Mouse (Mus musculus) heart, embryonic 15.5 days (tissue): ENCODE measurements at regions not wholly inside any gene's neighbourhood (a gene's known extent, or its start where the extent isn't known, plus 50 kb on each side); places are given as distances from the start of the nearest gene placed in this dataset.

ENCODE experiments used
- ATAC-seq: fragments of 200-750 bp; cut with Nextera tagmentation; replicated peaks from 2 replicates; pipeline ENCODE4 v1.8.0; 2017; ENCODE audit warnings: low read depth, moderate TSS enrichment; ENCODE audit not compliant: insufficient number of reproducible peaks, insufficient read depth, low FRiP score
- H3K27ac ChIP-seq: fragments of 300-500 bp; sonication (generic); 2 replicates; pipeline ENCODE4 v1.5.1; 2015; ENCODE audit warnings: mild to moderate bottlenecking, inconsistent platforms
- H3K27me3 ChIP-seq: fragments of 300-500 bp; sonication (generic); 2 replicates; pipeline ENCODE4 v1.6.1; 2015; ENCODE audit warnings: inconsistent platforms
- H3K36me3 ChIP-seq: fragments of 300-500 bp; sonication (generic); 2 replicates; pipeline ENCODE4 v1.6.1; 2015; ENCODE audit warnings: mild to moderate bottlenecking, inconsistent platforms
- H3K4me1 ChIP-seq: fragments of 300-500 bp; sonication (generic); replicated peaks from 2 replicates; pipeline ENCODE4 v1.6.1; 2015; ENCODE audit warnings: inconsistent platforms
- H3K4me2 ChIP-seq: fragments of 300-500 bp; sonication (generic); 2 replicates; pipeline ENCODE4 v1.6.1; 2015; ENCODE audit warnings: inconsistent platforms, mild to moderate bottlenecking, moderate library complexity
- H3K4me3 ChIP-seq: fragments of 300-500 bp; sonication (generic); 2 replicates; pipeline ENCODE4 v1.5.1; 2015; ENCODE audit warnings: mild to moderate bottlenecking, inconsistent platforms
- H3K9ac ChIP-seq: fragments of 300-500 bp; sonication (generic); 2 replicates; pipeline ENCODE4 v1.6.1; 2015; ENCODE audit warnings: mild to moderate bottlenecking, inconsistent platforms
- H3K9me3 ChIP-seq: fragments of 300-500 bp; sonication (generic); replicated peaks from 2 replicates; pipeline ENCODE4 v1.6.1; 2016; ENCODE audit warnings: inconsistent platforms
- WGBS: fragments of 180-500 bp; shearing (Covaris S2); methylation state at CpG from one replicate; pipeline ENCODE4 v1.1.7; 2015; ENCODE audit warnings: mixed read lengths; 5-methylcytosine and 5-hydroxymethylcytosine counted together

GRCm38 (mm10) chr2:51374636-51375035 is 225.7 kb upstream of the Rnd3 start:
- Histone ChIP-seq H3K27ac (no peak overlapping the region), H3K4me1 (no peaks in the 10 kb centered on the region), H3K4me3 (no peak overlapping the region), H3K9ac (no peak overlapping the region), H3K36me3 (no peaks in the 10 kb centered on the region), H3K27me3 (no peaks in the 10 kb centered on the region), H3K9me3 (no peaks in the 10 kb centered on the region), H3K4me2 (no peak overlapping the region)
- WGBS, result 85% methylated on average over 6 of the region's 6 CpGs
- no peak for ATAC-seq

DNA sequence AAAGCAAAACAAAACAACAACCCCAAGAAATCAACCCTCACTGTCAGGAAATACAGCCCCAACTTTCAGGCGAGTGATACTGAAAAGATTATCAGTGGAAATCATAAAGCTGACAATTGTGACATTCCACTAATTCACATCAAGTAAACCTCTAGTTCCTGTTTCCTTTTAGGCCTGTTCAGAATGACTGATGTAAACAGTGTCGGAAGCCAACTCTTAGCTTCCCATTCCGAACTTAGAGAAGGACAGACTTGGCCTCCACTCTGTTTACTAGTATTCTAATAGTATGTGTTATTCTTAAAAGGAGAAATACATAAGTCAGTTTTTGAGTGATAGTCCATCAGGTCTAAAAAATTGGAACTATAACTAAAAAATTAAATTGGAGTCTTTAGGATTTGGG is 223.9 kb upstream of the Rnd3 start:
- ATAC-seq, result no peak

GRCm38 (mm10) chr2:51362825-51363616 is 214.1 kb upstream of the Rnd3 start:
- Histone ChIP-seq H3K36me3 (no peaks in the 10 kb centered on the region), H3K9ac (no peak overlapping the region), H3K4me1 (no peaks in the 10 kb centered on the region), H3K4me2 (no peak overlapping the region), H3K4me3 (no peak overlapping the region), H3K27ac (no peak overlapping the region), H3K9me3 (no peaks in the 10 kb centered on the region), H3K27me3 (no peaks in the 10 kb centered on the region)
- 61% methylated on average over 9 of the region's 9 CpGs for WGBS
- no peak for ATAC-seq

More for the DNA sequence above, 223.9 kb upstream of the Rnd3 start:
- Histone ChIP-seq H3K4me3 (no peak overlapping the region), H3K9me3 (no peaks in the 10 kb centered on the region), H3K36me3 (no peaks in the 10 kb centered on the region), H3K27ac (no peak overlapping the region), H3K27me3 (no peaks in the 10 kb centered on the region), H3K4me2 (no peak overlapping the region), H3K9ac (no peak overlapping the region), H3K4me1 (no peaks in the 10 kb centered on the region)
- WGBS, result 62% methylated on average over 3 of the region's 3 CpGs

DNA sequence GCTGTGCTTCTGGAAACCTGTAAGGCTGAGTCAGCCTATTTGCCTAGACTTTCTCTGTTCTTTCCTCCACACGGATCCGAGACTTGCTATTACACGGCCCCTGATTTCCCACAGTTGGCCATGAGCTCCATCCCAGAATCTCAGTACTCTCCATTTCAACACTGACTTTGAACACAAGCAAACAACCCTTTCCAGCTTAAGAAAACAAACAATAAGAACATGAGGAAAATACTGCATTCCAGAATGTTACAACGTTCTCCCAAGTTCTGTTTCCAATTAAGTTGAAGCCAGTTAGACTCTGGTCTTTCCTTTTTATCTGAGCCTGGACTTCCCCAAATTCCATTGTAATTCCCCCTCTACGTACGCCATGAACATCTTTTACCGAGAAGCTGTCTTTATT is 206.4 kb upstream of the Rnd3 start:
- Histone ChIP-seq H3K4me3 (no peak overlapping the region), H3K4me2 (no peak overlapping the region), H3K27me3 (no peaks in the 10 kb centered on the region), H3K27ac (no peak overlapping the region), H3K36me3 (no peaks in the 10 kb centered on the region), H3K4me1 (no peaks in the 10 kb centered on the region), H3K9ac (no peak overlapping the region), H3K9me3 (no peaks in the 10 kb centered on the region)
- no peak for ATAC-seq
- 68% methylated on average over 7 of the region's 7 CpGs for WGBS

DNA sequence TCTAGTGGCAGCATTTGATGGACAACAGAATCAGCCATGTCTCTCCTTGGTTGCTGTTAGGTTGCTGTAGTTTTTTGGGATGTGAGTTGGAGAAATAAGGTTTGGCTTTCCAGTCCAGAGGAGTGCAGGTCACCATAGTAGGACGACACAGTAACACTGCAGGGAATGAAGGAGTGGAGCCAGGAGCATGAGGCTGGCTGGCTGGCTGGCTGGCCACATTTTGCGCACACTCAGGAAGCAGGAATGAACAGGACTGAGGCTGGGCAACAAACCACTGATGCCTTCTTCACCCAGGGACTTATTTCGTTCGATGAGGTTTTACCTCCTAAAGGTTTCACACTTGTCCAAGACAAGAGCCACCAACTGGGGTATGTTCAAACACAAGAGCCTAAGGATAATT is 205.9 kb upstream of the Rnd3 start:
- ATAC-seq, result no peak
- WGBS, result 92% methylated on average over 4 of the region's 4 CpGs

DNA sequence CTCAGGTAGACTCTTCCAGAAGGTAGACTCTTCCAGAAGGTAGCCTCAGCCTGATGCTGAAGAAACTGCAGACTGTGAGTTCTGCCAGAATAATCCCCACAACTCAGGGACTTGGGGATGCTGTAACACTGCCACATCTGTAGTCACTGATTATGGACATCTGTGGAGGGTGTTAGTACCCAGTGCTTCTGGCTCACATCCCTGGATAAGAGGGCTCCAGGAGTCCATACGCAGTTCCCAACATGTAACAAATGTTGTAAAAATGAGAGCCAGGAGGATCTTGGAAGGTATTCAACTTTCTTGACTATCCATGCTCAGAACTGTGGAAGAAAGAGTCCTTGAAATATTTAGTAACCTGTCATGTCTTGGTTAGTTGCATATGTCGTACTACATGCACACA is 200.7 kb upstream of the Rnd3 start:
- no peak overlapping the region for H3K9ac ChIP-seq
- H3K9me3 ChIP-seq, result no peaks in the 10 kb centered on the region
- no peak overlapping the region for H3K4me3 ChIP-seq
- no peak for ATAC-seq
- H3K27ac ChIP-seq, result no peak overlapping the region
- no peaks in the 10 kb centered on the region for H3K4me1 ChIP-seq
- no peak overlapping the region for H3K4me2 ChIP-seq
- WGBS, result 50% methylated on average over 2 of the region's 2 CpGs
- no peaks in the 10 kb centered on the region for H3K27me3 ChIP-seq
- no peaks in the 10 kb centered on the region for H3K36me3 ChIP-seq

More for the DNA sequence above, 205.9 kb upstream of the Rnd3 start:
- Histone ChIP-seq H3K9ac (no peak overlapping the region), H3K36me3 (no peaks in the 10 kb centered on the region), H3K9me3 (no peaks in the 10 kb centered on the region), H3K4me1 (no peaks in the 10 kb centered on the region), H3K4me2 (no peak overlapping the region), H3K27ac (no peak overlapping the region), H3K27me3 (no peaks in the 10 kb centered on the region), H3K4me3 (no peak overlapping the region)

GRCm38 (mm10) chr2:51348774-51349173 is 199.9 kb upstream of the Rnd3 start:
- H3K4me2 ChIP-seq, result no peak overlapping the region
- no peak for ATAC-seq
- 70% methylated on average over 2 of the region's 2 CpGs for WGBS
- no peaks in the 10 kb centered on the region for H3K36me3 ChIP-seq
- H3K4me1 ChIP-seq, result no peaks in the 10 kb centered on the region
- no peaks in the 10 kb centered on the region for H3K27me3 ChIP-seq
- no peak overlapping the region for H3K4me3 ChIP-seq
- H3K9me3 ChIP-seq, result no peaks in the 10 kb centered on the region
- H3K9ac ChIP-seq, result no peak overlapping the region
- H3K27ac ChIP-seq, result no peak overlapping the region

DNA sequence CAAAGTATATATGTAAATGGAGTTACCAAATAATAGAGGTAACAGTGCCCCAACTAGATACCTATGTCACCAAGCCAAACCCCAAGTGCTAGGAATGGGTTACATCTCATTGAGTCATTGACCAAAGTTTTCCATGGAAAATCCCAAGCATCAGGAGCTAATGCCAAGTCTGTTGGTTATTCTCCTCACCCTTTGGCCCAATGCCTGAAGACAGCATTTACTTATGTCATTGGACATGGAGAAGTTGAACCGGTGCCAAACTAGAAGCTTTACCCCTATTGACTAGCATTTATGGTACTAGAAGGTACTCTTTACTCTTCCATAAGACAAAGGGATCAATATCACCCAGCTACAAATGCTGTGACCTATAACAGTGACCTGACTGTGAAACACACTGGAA is 198.2 kb upstream of the Rnd3 start:
- H3K4me3 ChIP-seq, result no peak overlapping the region
- no peak for ATAC-seq
- WGBS, result 93% methylated on average over 1 of the region's 1 CpGs

GRCm38 (mm10) chr2:51342421-51342820 is 193.5 kb upstream of the Rnd3 start:
- WGBS, result 73% methylated on average over 1 of the region's 1 CpGs
- no peak overlapping the region for H3K4me3 ChIP-seq

More for the DNA sequence above, 198.2 kb upstream of the Rnd3 start:
- Histone ChIP-seq H3K4me1 (no peaks in the 10 kb centered on the region), H3K4me2 (no peak overlapping the region), H3K27me3 (no peaks in the 10 kb centered on the region), H3K9ac (no peak overlapping the region), H3K27ac (no peak overlapping the region), H3K36me3 (no peaks in the 10 kb centered on the region), H3K9me3 (no peaks in the 10 kb centered on the region)

GRCm38 (mm10) chr2:51334437-51334836 is 185.5 kb upstream of the Rnd3 start:
- no peaks in the 10 kb centered on the region for H3K36me3 ChIP-seq
- no peak for ATAC-seq
- H3K4me2 ChIP-seq, result no peak overlapping the region
- 70% methylated on average over 6 of the region's 6 CpGs for WGBS
- no peaks in the 10 kb centered on the region for H3K4me1 ChIP-seq
- H3K27ac ChIP-seq, result no peak overlapping the region
- H3K4me3 ChIP-seq, result no peak overlapping the region
- no peak overlapping the region for H3K9ac ChIP-seq
- H3K27me3 ChIP-seq, result no peaks in the 10 kb centered on the region
- no peaks in the 10 kb centered on the region for H3K9me3 ChIP-seq

More at GRCm38 (mm10) chr2:51342421-51342820, 193.5 kb upstream of the Rnd3 start:
- H3K36me3 ChIP-seq, result no peaks in the 10 kb centered on the region
- H3K4me2 ChIP-seq, result no peak overlapping the region
- ATAC-seq, result no peak
- no peaks in the 10 kb centered on the region for H3K4me1 ChIP-seq
- H3K9ac ChIP-seq, result no peak overlapping the region
- H3K27me3 ChIP-seq, result no peaks in the 10 kb centered on the region
- no peak overlapping the region for H3K27ac ChIP-seq
- H3K9me3 ChIP-seq, result no peaks in the 10 kb centered on the region

GRCm38 (mm10) chr2:51327081-51327480 is 178.2 kb upstream of the Rnd3 start:
- no peak for ATAC-seq
- H3K4me1 ChIP-seq, result peaks cover 2% of the 10 kb centered on the region; the same call in 1 of the 2 replicates
- WGBS, result 82% methylated on average over 8 of the region's 8 CpGs
- H3K9me3 ChIP-seq, result no peaks in the 10 kb centered on the region
- no peak overlapping the region for H3K4me3 ChIP-seq
- H3K4me2 ChIP-seq, result no peak overlapping the region
- H3K27ac ChIP-seq, result no peak overlapping the region
- H3K27me3 ChIP-seq, result no peaks in the 10 kb centered on the region
- H3K9ac ChIP-seq, result no peak overlapping the region
- H3K36me3 ChIP-seq, result no peaks in the 10 kb centered on the region

DNA sequence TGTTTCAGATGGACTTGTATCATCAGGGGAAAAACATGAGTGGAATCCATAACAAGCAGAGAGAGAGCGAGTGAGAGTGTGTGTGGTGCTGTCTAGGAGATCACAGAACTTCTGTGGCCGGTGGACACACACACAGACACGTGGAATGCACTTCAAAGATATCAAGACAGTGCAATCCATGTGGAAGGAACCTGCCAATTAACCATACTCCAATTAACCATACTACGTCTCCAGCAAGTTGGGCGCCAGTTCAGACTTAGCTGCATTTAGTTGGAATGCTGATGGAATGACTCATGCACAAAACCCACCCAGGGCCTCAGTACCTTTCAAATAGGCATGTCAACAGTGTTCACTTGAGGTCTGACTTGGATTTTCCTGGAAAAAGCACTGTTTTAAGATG is 172.8 kb upstream of the Rnd3 start:
- WGBS, result 43% methylated on average over 5 of the region's 5 CpGs

More for the DNA sequence above, 172.8 kb upstream of the Rnd3 start:
- Histone ChIP-seq H3K27me3 (no peaks in the 10 kb centered on the region), H3K9me3 (no peaks in the 10 kb centered on the region), H3K36me3 (no peaks in the 10 kb centered on the region), H3K4me3 (no peak overlapping the region), H3K4me2 (no peak overlapping the region), H3K9ac (no peak overlapping the region), H3K27ac (no peak overlapping the region), H3K4me1 (peaks cover 2% of the 10 kb centered on the region; the same call in 1 of the 2 replicates)
- no peak for ATAC-seq
